Mouse (Mus musculus) urinary bladder, postnatal 25 days (tissue): Measurements from ENCODE around the gene Sdha.

Experiments used
- DNase-seq: peaks from one replicate; pipeline ENCODE4 v3.0.0; 2022; ENCODE audit warnings: low spot score

Sdha gene

GRCm38 (mm10) chr13:74302050-74303037, 47.7 kb downstream of the Sdha start:
- no peak for DNase-seq

GRCm38 (mm10) chr13:74301607-74301984, 48.5 kb downstream of the Sdha start:
- peak; percentile 20 for DNase-seq

GRCm38 (mm10) chr13:74300925-74301606, 49.0 kb downstream of the Sdha start:
- DNase-seq = peak; percentile 72

GRCm38 (mm10) chr13:74296376-74296775, 53.7 kb downstream of the Sdha start:
- no peak for DNase-seq

GRCm38 (mm10) chr13:74292167-74292566, 57.9 kb downstream of the Sdha start, which contains the start of gene Ahrr:
TSS of gene Ahrr (minus strand) at chr13:74292331.
- peak; percentile 61 for DNase-seq

GRCm38 (mm10) chr13:74289646-74290045, 60.4 kb downstream of the Sdha start:
- no peak for DNase-seq

- no peak for DNase-seq
Observed at GRCm38 (mm10) chr13:74282299-74282698, 67.8 kb downstream of the Sdha start.

GRCm38 (mm10) chr13:74275726-74276125, 74.4 kb downstream of the Sdha start:
- no peak for DNase-seq
